Mouse (Mus musculus) liver, adult 2 months (tissue): ENCODE data around the gene Zfp697. TPM values are rescaled to one million over a fixed set of nuclear protein-coding genes. Genes with fewer than 3 reads are reported as not detected.
"Not testable (repeated sequence)": the region's sequence is repeated elsewhere in the genome, so short reads cannot be mapped to it uniquely, and the experiment has no call there.

Source experiments
- DNase-seq: peaks from one replicate; pipeline ENCODE4 v3.0.0-alpha.2; 2011; ENCODE audit warnings: low read depth, low spot score; ENCODE audit errors: extremely low read depth
- H3K27ac ChIP-seq: fragments of 200-500 bp; replicated peaks from 2 replicates; pipeline ENCODE4 v1.5.1; 2012; ENCODE audit warnings: low read depth, mild to moderate bottlenecking, control low read depth, inconsistent platforms, low read length; ENCODE audit not compliant: insufficient read depth
- H3K27me3 ChIP-seq: fragments of 200-500 bp; 2 replicates; pipeline ENCODE4 v1.6.1; 2012; ENCODE audit warnings: mild to moderate bottlenecking, moderate library complexity, low read length, inconsistent platforms; ENCODE audit not compliant: control insufficient read depth, insufficient read depth
- H3K36me3 ChIP-seq: fragments of 200-500 bp; 2 replicates; pipeline ENCODE4 v1.6.1; 2012; ENCODE audit warnings: low read length, inconsistent platforms; ENCODE audit not compliant: control insufficient read depth, insufficient read depth
- H3K4me1 ChIP-seq: fragments of 200-500 bp; 2 replicates; pipeline ENCODE4 v1.6.1; 2011; ENCODE audit warnings: low read length; ENCODE audit not compliant: control insufficient read depth, insufficient read depth
- H3K4me3 ChIP-seq: fragments of 200-500 bp; 2 replicates; pipeline ENCODE4 v1.5.1; 2011; ENCODE audit warnings: low read depth, mild to moderate bottlenecking, control low read depth, low read length, moderate library complexity; ENCODE audit not compliant: insufficient read depth
- H3K79me2 ChIP-seq: fragments of 200-500 bp; 2 replicates; pipeline ENCODE4 v1.6.1; 2012; ENCODE audit warnings: inconsistent platforms, mild to moderate bottlenecking, low read length, moderate library complexity; ENCODE audit not compliant: control insufficient read depth, insufficient read depth
- H3K9ac ChIP-seq: fragments of 200-500 bp; 2 replicates; pipeline ENCODE4 v1.6.1; 2012; ENCODE audit warnings: low read depth, mild to moderate bottlenecking, control low read depth, inconsistent platforms, low read length
- WGBS: fragments of 180-500 bp; shearing (Covaris S2); methylation state at CpG from one replicate; pipeline ENCODE4 v1.1.7; 2018; 5-methylcytosine and 5-hydroxymethylcytosine counted together
- polyA plus RNA-seq: library from polyadenylated mRNA; depleted of rRNA; stranded (reverse); fragments of >200 nt; gene quantifications from 2 replicates; pipeline ENCODE4 v1.2.3, GENCODE M21; 2012
- total RNA-seq: library from RNA; depleted of rRNA; stranded (reverse); fragments of >200 nt; gene quantifications from 2 replicates; pipeline ENCODE4 v1.2.3, GENCODE M21; 2014

The Zfp697 gene
- total and polyA plus RNA-seq, 2 experiments = 1.2 to 1.3 TPM

- H3K4me1 ChIP-seq, H3K79me2 ChIP-seq, H3K27me3 ChIP-seq, H3K9ac ChIP-seq, H3K4me3 ChIP-seq, H3K36me3 ChIP-seq, H3K27ac ChIP-seq, DNase-seq: not testable (repeated sequence)
Observed at GRCm38 (mm10) chr3:98471499-98471898, 89.2 kb downstream of the Zfp697 start.

GRCm38 (mm10) chr3:98494184-98494583 lies 111.9 kb downstream of the Zfp697 start:
- H3K9ac ChIP-seq = not testable (repeated sequence)

GRCm38 (mm10) chr3:98495055-98495454 lies 112.8 kb downstream of the Zfp697 start:
- H3K9ac ChIP-seq = not testable (repeated sequence)

More at GRCm38 (mm10) chr3:98494184-98494583, 111.9 kb downstream of the Zfp697 start:
- not testable (repeated sequence) for H3K36me3 ChIP-seq, H3K4me1 ChIP-seq, H3K27me3 ChIP-seq, DNase-seq, H3K27ac ChIP-seq, H3K79me2 ChIP-seq, H3K4me3 ChIP-seq

GRCm38 (mm10) chr3:98496762-98497161 lies 114.5 kb downstream of the Zfp697 start:
- no CpG with 5 or more reads among the region's 2 CpGs for WGBS
- H3K4me3 ChIP-seq, H3K79me2 ChIP-seq, H3K27ac ChIP-seq, DNase-seq, H3K36me3 ChIP-seq, H3K27me3 ChIP-seq, H3K4me1 ChIP-seq, H3K9ac ChIP-seq: not testable (repeated sequence)

More at GRCm38 (mm10) chr3:98495055-98495454, 112.8 kb downstream of the Zfp697 start:
- not testable (repeated sequence) for H3K4me3 ChIP-seq, DNase-seq, H3K36me3 ChIP-seq, H3K79me2 ChIP-seq, H3K27me3 ChIP-seq, H3K4me1 ChIP-seq, H3K27ac ChIP-seq

GRCm38 (mm10) chr3:98497401-98497800 lies 115.1 kb downstream of the Zfp697 start:
- not testable (repeated sequence) for H3K27me3 ChIP-seq, H3K79me2 ChIP-seq, H3K4me3 ChIP-seq, H3K27ac ChIP-seq, H3K9ac ChIP-seq, H3K4me1 ChIP-seq, DNase-seq, H3K36me3 ChIP-seq

GRCm38 (mm10) chr3:98507229-98507628 lies 125.0 kb downstream of the Zfp697 start:
- not testable (repeated sequence) for H3K79me2 ChIP-seq, H3K36me3 ChIP-seq, DNase-seq, H3K4me1 ChIP-seq, H3K27ac ChIP-seq, H3K27me3 ChIP-seq, H3K4me3 ChIP-seq, H3K9ac ChIP-seq
- WGBS = no CpG with 5 or more reads among the region's 5 CpGs

- H3K4me1 ChIP-seq, H3K36me3 ChIP-seq, H3K9ac ChIP-seq, H3K27ac ChIP-seq, H3K79me2 ChIP-seq, H3K27me3 ChIP-seq, H3K4me3 ChIP-seq, DNase-seq: not testable (repeated sequence)
- WGBS = no CpG with 5 or more reads among the region's 1 CpGs
Observed at GRCm38 (mm10) chr3:98510414-98510813, 128.2 kb downstream of the Zfp697 start, which contains the start of gene Hsd3b4. TSS of gene Hsd3b4 (minus strand) at chr3:98510514.

- not testable (repeated sequence) for H3K27ac ChIP-seq, H3K79me2 ChIP-seq, H3K4me1 ChIP-seq, H3K36me3 ChIP-seq, H3K9ac ChIP-seq, H3K4me3 ChIP-seq, DNase-seq, H3K27me3 ChIP-seq
- 0% methylated on average over 1 of the region's 2 CpGs for WGBS
Observed at GRCm38 (mm10) chr3:98522779-98523178, 140.5 kb downstream of the Zfp697 start.

- not testable (repeated sequence) for H3K27me3 ChIP-seq, H3K9ac ChIP-seq, H3K27ac ChIP-seq, DNase-seq, H3K79me2 ChIP-seq, H3K36me3 ChIP-seq, H3K4me3 ChIP-seq, H3K4me1 ChIP-seq
- WGBS = no CpG with 5 or more reads among the region's 1 CpGs
Observed at GRCm38 (mm10) chr3:98524552-98524951, 142.3 kb downstream of the Zfp697 start.

- not testable (repeated sequence) for H3K9ac ChIP-seq, DNase-seq, H3K4me1 ChIP-seq, H3K4me3 ChIP-seq, H3K79me2 ChIP-seq, H3K27me3 ChIP-seq, H3K36me3 ChIP-seq, H3K27ac ChIP-seq
Observed at GRCm38 (mm10) chr3:98524978-98525377, 142.7 kb downstream of the Zfp697 start.
